Mouse (Mus musculus): ENCODE measurements around the gene Cyp4x1.

The Cyp4x1 gene

GRCm38 (mm10) chr4:115056921-115057673 lies 77.0 kb downstream of the Cyp4x1 start:
- DNase-seq (ENCODE audit: low spot score in 2 of 2), result peak; percentile 71 to 78

- DNase-seq (ENCODE audit: low spot score in 2 of 2), result peak; percentile 45 to 50
These were observed 77.6 kb downstream of the Cyp4x1 start, which contains the start of gene Tal1 for GRCm38 (mm10) chr4:115056371-115056920. Tal1 (plus strand) TSS chr4:115056426.
